ENCODE assay signal across 21 mouse cellular contexts in the genomic region with DNA sequence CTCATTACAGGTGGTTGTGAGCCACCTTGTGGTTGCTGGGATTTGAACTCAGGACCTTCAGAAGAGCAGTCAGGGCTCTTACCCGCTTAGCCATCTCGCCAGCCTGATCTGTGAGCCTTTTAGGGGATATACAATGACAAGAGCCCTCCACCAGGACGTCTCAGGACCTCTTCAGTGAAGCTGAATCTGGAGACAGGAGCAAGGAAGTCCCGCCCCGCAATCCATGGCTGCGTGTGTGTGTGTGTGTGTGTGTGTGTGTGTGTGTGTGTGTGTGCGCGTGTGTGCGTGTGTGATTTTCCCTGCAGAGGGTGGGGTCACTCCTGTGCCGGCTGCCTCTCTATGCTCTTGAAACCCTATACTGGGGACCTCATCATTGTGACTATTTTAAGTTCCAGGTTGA. TPM values are rescaled to one million over a fixed set of nuclear protein-coding genes. Genes with fewer than 3 reads are reported as not detected.
DNase-seq lines count a peak whose midpoint lies in the region; ATAC-seq lines count a peak whose summit lies in the region.
"Had no signal": no experiment of that assay in that cellular context is flagged by ENCODE, and none has a peak within 500 bp of the region (broad histone marks: within the 10 kb centered on the region; RNA-seq: fewer than 3 reads in every experiment).

No protein-coding gene starts in this region.

- H3K4me1 ChIP-seq in forebrain, embryonic 16.5 days (replicated peaks; ENCODE audit: control insufficient read depth, insufficient read depth, low read length): peaks cover 2% of the 10 kb centered on the region; the same call in 1 of the 2 replicates
- no peaks in the 10 kb centered on the region for H3K4me1 ChIP-seq in forebrain, embryonic 14.5 days (ENCODE audit: control insufficient read depth, insufficient read depth, low read length)
- H3K4me1 ChIP-seq in midbrain, embryonic 13.5 days (replicated peaks): no peaks in the 10 kb centered on the region
- H3K4me1 ChIP-seq in midbrain, embryonic 14.5 days (ENCODE audit: control insufficient read depth, insufficient read depth, low read length): no peaks in the 10 kb centered on the region

- WGBS in forebrain, embryonic 16.5 days: 76% methylated on average over 10 of the region's 10 CpGs
- 69% methylated on average over 10 of the region's 10 CpGs for WGBS in forebrain, embryonic 14.5 days
- WGBS in midbrain, embryonic 13.5 days: 67% methylated on average over 10 of the region's 10 CpGs
- 67% methylated on average over 10 of the region's 10 CpGs for WGBS in midbrain, embryonic 14.5 days

- no peaks in the 10 kb centered on the region for H3K9me3 ChIP-seq in forebrain, embryonic 16.5 days (ENCODE audit: control insufficient read depth, low read length)
- no peaks in the 10 kb centered on the region for H3K9me3 ChIP-seq in forebrain, embryonic 14.5 days (replicated peaks; ENCODE audit: control insufficient read depth, low read length)
- no peaks in the 10 kb centered on the region for H3K9me3 ChIP-seq in midbrain, embryonic 13.5 days
- H3K9me3 ChIP-seq in midbrain, embryonic 14.5 days (ENCODE audit: control insufficient read depth, low read length): no peaks in the 10 kb centered on the region
- H3K9me3 ChIP-seq: embryonic facial prominence, embryonic 13.5 days; forebrain, embryonic 10.5 days; hindbrain, embryonic 13.5 days; liver, embryonic 13.5 days had no signal

- no peak overlapping the region for H3K4me2 ChIP-seq in forebrain, embryonic 16.5 days (ENCODE audit: low read length)
- H3K4me2 ChIP-seq in forebrain, embryonic 14.5 days (ENCODE audit: low read length): no peak overlapping the region
- no peak overlapping the region for H3K4me2 ChIP-seq in midbrain, embryonic 13.5 days (replicated peaks)
- no peak overlapping the region for H3K4me2 ChIP-seq in midbrain, embryonic 14.5 days (ENCODE audit: low read length)
- H3K4me2 ChIP-seq: embryonic facial prominence, embryonic 13.5 days; heart, embryonic 11.5 days; hindbrain, embryonic 13.5 days; liver, embryonic 13.5 days had no signal

- DNase-seq in forebrain, embryonic 14.5 days (ENCODE audit: low spot score): no peak
- no peak for DNase-seq in midbrain, embryonic 14.5 days
- DNase-seq in NIH3T3 (ENCODE audit: low read depth): peak; percentile 25
- DNase-seq in splenic B cell, adult 2 months (ENCODE audit: low read depth, low spot score): peak; percentile 36
- no peak for DNase-seq in spleen, postnatal 14 days (ENCODE audit: low spot score in 2 of 2)
- DNase-seq in thymus, postnatal 14 days: no peak
- DNase-seq: liver, embryonic 13.5 days had no signal

- 0 out of 2 replicates have a peak, but pooled peaks have one; percentile 3 for ATAC-seq in forebrain, embryonic 16.5 days
- no peak for ATAC-seq in forebrain, embryonic 14.5 days
- ATAC-seq in midbrain, embryonic 13.5 days: peak; percentile 38
- ATAC-seq in midbrain, embryonic 14.5 days (ENCODE audit: low FRiP score, low TSS enrichment): no peak
- ATAC-seq: Patski had no signal

- H3K9ac ChIP-seq in forebrain, embryonic 16.5 days (replicated peaks; ENCODE audit: low read depth, low read length): no peak overlapping the region
- H3K9ac ChIP-seq in forebrain, embryonic 14.5 days (ENCODE audit: low read length): no peak overlapping the region
- H3K9ac ChIP-seq in midbrain, embryonic 13.5 days (replicated peaks): no peak overlapping the region
- H3K9ac ChIP-seq in midbrain, embryonic 14.5 days (replicated peaks; ENCODE audit: low read length): no peak overlapping the region
- H3K9ac ChIP-seq: embryonic facial prominence, embryonic 13.5 days; hindbrain, embryonic 13.5 days; liver, embryonic 13.5 days had no signal

- no peak overlapping the region for H3K27ac ChIP-seq in forebrain, embryonic 16.5 days (ENCODE audit: low read length)
- no peak overlapping the region for H3K27ac ChIP-seq in forebrain, embryonic 14.5 days (ENCODE audit: low read depth, low read length)
- no peak overlapping the region for H3K27ac ChIP-seq in midbrain, embryonic 13.5 days
- H3K27ac ChIP-seq in midbrain, embryonic 14.5 days (replicated peaks; ENCODE audit: low read depth, low read length): no peak overlapping the region
- H3K27ac ChIP-seq: embryonic facial prominence, embryonic 13.5 days; forebrain, embryonic 10.5 days; hindbrain, embryonic 13.5 days; liver, embryonic 13.5 days had no signal

- H3K36me3 ChIP-seq in forebrain, embryonic 16.5 days (ENCODE audit: control insufficient read depth, insufficient read depth): no peaks in the 10 kb centered on the region
- no peaks in the 10 kb centered on the region for H3K36me3 ChIP-seq in forebrain, embryonic 14.5 days (ENCODE audit: control insufficient read depth, insufficient read depth, low read length)
- H3K36me3 ChIP-seq in midbrain, embryonic 13.5 days: no peaks in the 10 kb centered on the region
- H3K36me3 ChIP-seq in midbrain, embryonic 14.5 days (ENCODE audit: control insufficient read depth, insufficient read depth, low read length): no peaks in the 10 kb centered on the region
- H3K36me3 ChIP-seq in splenic B cell, adult 2 months (ENCODE audit: control insufficient read depth, insufficient read depth, low read length, poor library complexity, severe bottlenecking): no peaks in the 10 kb centered on the region
- H3K36me3 ChIP-seq: embryonic facial prominence, embryonic 13.5 days; forebrain, embryonic 10.5 days; hindbrain, embryonic 13.5 days; liver, embryonic 13.5 days had no signal

- no peak overlapping the region for H3K4me3 ChIP-seq in forebrain, embryonic 16.5 days (replicated peaks; ENCODE audit: low read length)
- H3K4me3 ChIP-seq in forebrain, embryonic 14.5 days (ENCODE audit: low read depth, low read length): no peak overlapping the region
- H3K4me3 ChIP-seq in midbrain, embryonic 13.5 days (replicated peaks): no peak overlapping the region
- H3K4me3 ChIP-seq in midbrain, embryonic 14.5 days (replicated peaks; ENCODE audit: low read depth, low read length): no peak overlapping the region
- H3K4me3 ChIP-seq: embryonic facial prominence, embryonic 13.5 days; forebrain, embryonic 10.5 days; hindbrain, embryonic 13.5 days; liver, embryonic 13.5 days had no signal

- H3K27me3 ChIP-seq in forebrain, embryonic 16.5 days (replicated peaks; ENCODE audit: control insufficient read depth, insufficient read depth, low read length): no peaks in the 10 kb centered on the region
- no peaks in the 10 kb centered on the region for H3K27me3 ChIP-seq in forebrain, embryonic 14.5 days (replicated peaks; ENCODE audit: control insufficient read depth, insufficient read depth, low read length)
- H3K27me3 ChIP-seq in midbrain, embryonic 13.5 days: peaks cover 19% of the 10 kb centered on the region
- H3K27me3 ChIP-seq in midbrain, embryonic 14.5 days (ENCODE audit: control insufficient read depth, insufficient read depth, low read length): no peaks in the 10 kb centered on the region
- H3K27me3 ChIP-seq in splenic B cell, adult 2 months (ENCODE audit: control insufficient read depth, insufficient read depth, low read length, poor library complexity, severe bottlenecking): no peaks in the 10 kb centered on the region
- H3K27me3 ChIP-seq: embryonic facial prominence, embryonic 13.5 days; liver, embryonic 13.5 days; Patski had no signal

RNA-seq across cellular contexts. Expression of a gene that starts 14.2 kb away (rescaled TPM):
- polyA plus RNA-seq in forebrain, embryonic 16.5 days (2015; fragmentation: Nextera tagmentation; extraction: Ambion mirVana): not detected in 2 replicates
- not detected in 2 replicates for polyA plus RNA-seq in forebrain, embryonic 14.5 days (2014; fragmentation: Nextera tagmentation; extraction: Ambion mirVana)
- polyA plus RNA-seq in midbrain, embryonic 13.5 days (2015; fragmentation: Nextera tagmentation; extraction: Ambion mirVana): not detected in 2 replicates
- not detected in 2 replicates for polyA plus RNA-seq in midbrain, embryonic 14.5 days (2014; fragmentation: Nextera tagmentation; extraction: Ambion mirVana)
- polyA plus RNA-seq: adrenal gland, adult 2 months; brain, embryonic 14.5 days; embryonic facial prominence, embryonic 13.5 days; heart, embryonic 11.5 days; heart, embryonic 16.5 days; hindbrain, embryonic 13.5 days; kidney, embryonic 16.5 days; limb, embryonic 14.5 days; liver, embryonic 13.5 days; Patski; thymus, postnatal 0 days; urinary bladder, adult 2 months had no signal

RNA-seq across cellular contexts. Expression of a gene that starts 18.8 kb away (rescaled TPM):
- polyA plus RNA-seq in forebrain, embryonic 16.5 days (2015; fragmentation: Nextera tagmentation; extraction: Ambion mirVana): 0.60 and 1.1 TPM in 2 replicates
- 0.11 and 0.15 TPM in 2 replicates for polyA plus RNA-seq in forebrain, embryonic 14.5 days (2014; fragmentation: Nextera tagmentation; extraction: Ambion mirVana)
- 1.0 and 1.3 TPM in 2 replicates for polyA plus RNA-seq in midbrain, embryonic 13.5 days (2015; fragmentation: Nextera tagmentation; extraction: Ambion mirVana)
- polyA plus RNA-seq in midbrain, embryonic 14.5 days (2014; fragmentation: Nextera tagmentation; extraction: Ambion mirVana): 0.46 and 0.90 TPM in 2 replicates

RNA-seq across cellular contexts. Expression of a gene that starts 22.0 kb away (rescaled TPM):
- polyA plus RNA-seq in forebrain, embryonic 16.5 days (2015; fragmentation: Nextera tagmentation; extraction: Ambion mirVana): 29.9 and 31.1 TPM in 2 replicates
- 16.3 and 19.7 TPM in 2 replicates for polyA plus RNA-seq in forebrain, embryonic 14.5 days (2014; fragmentation: Nextera tagmentation; extraction: Ambion mirVana)
- polyA plus RNA-seq in midbrain, embryonic 13.5 days (2015; fragmentation: Nextera tagmentation; extraction: Ambion mirVana): 24.3 and 27.1 TPM in 2 replicates
- polyA plus RNA-seq in midbrain, embryonic 14.5 days (2014; fragmentation: Nextera tagmentation; extraction: Ambion mirVana): 17.2 and 19.2 TPM in 2 replicates

RNA-seq across cellular contexts. Expression of a gene that starts 24.6 kb away (rescaled TPM):
- polyA plus RNA-seq in forebrain, embryonic 16.5 days (2015; fragmentation: Nextera tagmentation; extraction: Ambion mirVana): 567 and 579 TPM in 2 replicates
- 727 and 966 TPM in 2 replicates for polyA plus RNA-seq in forebrain, embryonic 14.5 days (2014; fragmentation: Nextera tagmentation; extraction: Ambion mirVana)
- 643 and 684 TPM in 2 replicates for polyA plus RNA-seq in midbrain, embryonic 13.5 days (2015; fragmentation: Nextera tagmentation; extraction: Ambion mirVana)
- 631 and 710 TPM in 2 replicates for polyA plus RNA-seq in midbrain, embryonic 14.5 days (2014; fragmentation: Nextera tagmentation; extraction: Ambion mirVana)

RNA-seq across cellular contexts. Expression of a gene that starts 34.9 kb away (rescaled TPM):
- polyA plus RNA-seq in forebrain, embryonic 16.5 days (2015; fragmentation: Nextera tagmentation; extraction: Ambion mirVana): 4.1 and 4.3 TPM in 2 replicates
- polyA plus RNA-seq in forebrain, embryonic 14.5 days (2014; fragmentation: Nextera tagmentation; extraction: Ambion mirVana): 3.6 and 3.7 TPM in 2 replicates
- polyA plus RNA-seq in midbrain, embryonic 13.5 days (2015; fragmentation: Nextera tagmentation; extraction: Ambion mirVana): 3.4 and 4.0 TPM in 2 replicates
- 1.9 and 4.3 TPM in 2 replicates for polyA plus RNA-seq in midbrain, embryonic 14.5 days (2014; fragmentation: Nextera tagmentation; extraction: Ambion mirVana)

Comparison
In these comparisons a context has a peak if more than half of its experiments do, and no peak if none do; other contexts are left out.
1. ATAC-seq: peak in forebrain, embryonic 16.5 days (single experiment) and midbrain, embryonic 13.5 days (single experiment); none in forebrain, embryonic 14.5 days (single experiment) and midbrain, embryonic 14.5 days (single experiment).
2. DNase-seq: peak in NIH3T3 (single experiment) and splenic B cell, adult 2 months (single experiment); none in forebrain, embryonic 14.5 days (single experiment), midbrain, embryonic 14.5 days (single experiment), spleen, postnatal 14 days (0 of 2) and thymus, postnatal 14 days (single experiment).